Mouse (Mus musculus) heart, embryonic 13.5 days (tissue): ENCODE results near the gene Bcl2a1a. TPM values are rescaled to one million over a fixed set of nuclear protein-coding genes. Genes with fewer than 3 reads are reported as not detected.
"Not testable (repeated sequence)": the region's sequence is repeated elsewhere in the genome, so short reads cannot be mapped to it uniquely, and the experiment has no call there.

Experiments used
- ATAC-seq: fragments of 200-750 bp; cut with Nextera tagmentation; 2 replicates; pipeline ENCODE4 v1.8.0; 2017; ENCODE audit warnings: moderate TSS enrichment; ENCODE audit not compliant: insufficient number of reproducible peaks, low FRiP score, low TSS enrichment; ENCODE audit errors: extremely low read depth
- H3K27ac ChIP-seq: fragments of 300-500 bp; sonication (generic); replicated peaks from 2 replicates; pipeline ENCODE4 v1.5.1; 2015; ENCODE audit warnings: moderate library complexity, mild to moderate bottlenecking, inconsistent platforms
- H3K27me3 ChIP-seq: fragments of 300-500 bp; sonication (generic); replicated peaks from 2 replicates; pipeline ENCODE4 v1.6.1; 2015; ENCODE audit warnings: mild to moderate bottlenecking, inconsistent platforms
- H3K36me3 ChIP-seq: fragments of 300-500 bp; sonication (generic); 2 replicates; pipeline ENCODE4 v1.6.1; 2015; ENCODE audit warnings: mild to moderate bottlenecking, inconsistent platforms
- H3K4me1 ChIP-seq: fragments of 300-500 bp; sonication (generic); 2 replicates; pipeline ENCODE4 v1.6.1; 2015; ENCODE audit warnings: inconsistent platforms
- H3K4me2 ChIP-seq: fragments of 300-500 bp; sonication (generic); 2 replicates; pipeline ENCODE4 v1.6.1; 2015; ENCODE audit warnings: inconsistent platforms, mild to moderate bottlenecking, moderate library complexity
- H3K4me3 ChIP-seq: fragments of 300-500 bp; sonication (generic); 2 replicates; pipeline ENCODE4 v1.5.1; 2015; ENCODE audit warnings: moderate library complexity, mild to moderate bottlenecking, inconsistent platforms
- H3K9ac ChIP-seq: fragments of 300-500 bp; sonication (generic); 2 replicates; pipeline ENCODE4 v1.6.1; 2015; ENCODE audit warnings: inconsistent platforms, mild to moderate bottlenecking, moderate library complexity
- H3K9me3 ChIP-seq: fragments of 300-500 bp; sonication (generic); 2 replicates; pipeline ENCODE4 v1.6.1; 2016; ENCODE audit warnings: inconsistent platforms
- whole genome bisulfite sequencing: fragments of 180-500 bp; shearing (Covaris S2); methylation state at CpG from one replicate; pipeline ENCODE4 v1.1.7; 2015; ENCODE audit warnings: mixed read lengths; 5-methylcytosine and 5-hydroxymethylcytosine counted together
- polyA plus RNA-seq: library from polyadenylated mRNA; unstranded; fragments of >200 nt; fragmentation: Nextera tagmentation; extraction: Ambion mirVana; gene quantifications from 2 replicates; pipeline ENCODE4 v1.2.1, GENCODE M21; 2015

Bcl2a1a gene
- 0.55 TPM in 1 of 2 replicates, not detected in the other for polyA plus RNA-seq

- H3K27ac ChIP-seq, H3K36me3 ChIP-seq, H3K4me3 ChIP-seq, H3K27me3 ChIP-seq, H3K9ac ChIP-seq, ATAC-seq, H3K9me3 ChIP-seq, H3K4me2 ChIP-seq, H3K4me1 ChIP-seq: not testable (repeated sequence)
- WGBS: 65% methylated on average over 5 of the region's 5 CpGs
Observed at GRCm38 (mm10) chr9:88956670-88957153, at the start of gene Bcl2a1a. Bcl2a1a (plus strand) TSS chr9:88956900.

GRCm38 (mm10) chr9:88916576-88916975 is 40.1 kb upstream of the Bcl2a1a start:
- 69% methylated on average over 5 of the region's 5 CpGs for WGBS
- not testable (repeated sequence) for H3K36me3 ChIP-seq, H3K27ac ChIP-seq, H3K4me3 ChIP-seq, H3K4me1 ChIP-seq, H3K27me3 ChIP-seq, H3K9me3 ChIP-seq, ATAC-seq, H3K4me2 ChIP-seq, H3K9ac ChIP-seq

GRCm38 (mm10) chr9:88938312-88938711 is 18.4 kb upstream of the Bcl2a1a start:
- H3K36me3 ChIP-seq, H3K9me3 ChIP-seq, H3K4me3 ChIP-seq, ATAC-seq, H3K4me2 ChIP-seq, H3K4me1 ChIP-seq, H3K27me3 ChIP-seq, H3K9ac ChIP-seq, H3K27ac ChIP-seq: not testable (repeated sequence)
- WGBS: 18% methylated on average over 2 of the region's 3 CpGs

- H3K4me2 ChIP-seq, H3K4me3 ChIP-seq, H3K27me3 ChIP-seq, H3K9me3 ChIP-seq, H3K36me3 ChIP-seq, H3K9ac ChIP-seq, H3K4me1 ChIP-seq, ATAC-seq, H3K27ac ChIP-seq: not testable (repeated sequence)
Observed at GRCm38 (mm10) chr9:88951466-88951865, 5.2 kb upstream of the Bcl2a1a start.

- H3K9ac ChIP-seq, H3K36me3 ChIP-seq, H3K4me3 ChIP-seq, H3K4me2 ChIP-seq, H3K27ac ChIP-seq, H3K27me3 ChIP-seq, H3K9me3 ChIP-seq, ATAC-seq, H3K4me1 ChIP-seq: not testable (repeated sequence)
Observed at GRCm38 (mm10) chr9:88953151-88953550, 3.5 kb upstream of the Bcl2a1a start.

GRCm38 (mm10) chr9:88955224-88955623 is 1.5 kb upstream of the Bcl2a1a start:
- H3K36me3 ChIP-seq, H3K27ac ChIP-seq, H3K27me3 ChIP-seq, H3K9me3 ChIP-seq, H3K9ac ChIP-seq, H3K4me1 ChIP-seq, ATAC-seq, H3K4me2 ChIP-seq, H3K4me3 ChIP-seq: not testable (repeated sequence)
- 80% methylated on average over 1 of the region's 1 CpGs for whole genome bisulfite sequencing

GRCm38 (mm10) chr9:88956035-88956434 is 665 bp upstream of the Bcl2a1a start:
- WGBS: 67% methylated on average over 4 of the region's 4 CpGs
- H3K27me3 ChIP-seq, H3K4me2 ChIP-seq, H3K36me3 ChIP-seq, H3K4me1 ChIP-seq, H3K27ac ChIP-seq, H3K4me3 ChIP-seq, ATAC-seq, H3K9me3 ChIP-seq, H3K9ac ChIP-seq: not testable (repeated sequence)

GRCm38 (mm10) chr9:88958891-88959290 is 2.2 kb downstream of the Bcl2a1a start:
- ATAC-seq: no peak

GRCm38 (mm10) chr9:88959981-88960380 is 3.3 kb downstream of the Bcl2a1a start:
- H3K27me3 ChIP-seq, H3K9me3 ChIP-seq, H3K9ac ChIP-seq, H3K4me1 ChIP-seq, H3K36me3 ChIP-seq, ATAC-seq, H3K4me2 ChIP-seq, H3K27ac ChIP-seq, H3K4me3 ChIP-seq: not testable (repeated sequence)
- 38% methylated on average over 1 of the region's 1 CpGs for WGBS

More at GRCm38 (mm10) chr9:88958891-88959290, 2.2 kb downstream of the Bcl2a1a start:
- Histone ChIP-seq H3K9me3 (no peaks in the 10 kb centered on the region), H3K4me3 (no peak overlapping the region), H3K36me3 (no peaks in the 10 kb centered on the region), H3K9ac (no peak overlapping the region), H3K27ac (no peak overlapping the region), H3K4me2 (no peak overlapping the region), H3K4me1 (no peaks in the 10 kb centered on the region), H3K27me3 (no peaks in the 10 kb centered on the region)
- WGBS: 75% methylated on average over 3 of the region's 3 CpGs

- H3K4me2 ChIP-seq, H3K36me3 ChIP-seq, H3K4me1 ChIP-seq, ATAC-seq, H3K9me3 ChIP-seq, H3K27me3 ChIP-seq, H3K27ac ChIP-seq, H3K9ac ChIP-seq, H3K4me3 ChIP-seq: not testable (repeated sequence)
- 67% methylated on average over 1 of the region's 6 CpGs for WGBS
Observed at GRCm38 (mm10) chr9:88966462-88966861, 9.8 kb downstream of the Bcl2a1a start.

- not testable (repeated sequence) for H3K27ac ChIP-seq, H3K4me1 ChIP-seq, H3K27me3 ChIP-seq, H3K9ac ChIP-seq, H3K4me2 ChIP-seq, H3K36me3 ChIP-seq, ATAC-seq, H3K9me3 ChIP-seq, H3K4me3 ChIP-seq
- WGBS: 55% methylated on average over 1 of the region's 2 CpGs
Observed at GRCm38 (mm10) chr9:88969502-88969901, 12.8 kb downstream of the Bcl2a1a start.

GRCm38 (mm10) chr9:88976875-88977274 is 20.2 kb downstream of the Bcl2a1a start:
- not testable (repeated sequence) for H3K4me2 ChIP-seq, H3K4me3 ChIP-seq, H3K4me1 ChIP-seq, H3K27me3 ChIP-seq, H3K9ac ChIP-seq, ATAC-seq, H3K9me3 ChIP-seq, H3K36me3 ChIP-seq, H3K27ac ChIP-seq
- 61% methylated on average over 4 of the region's 4 CpGs for WGBS
